Mouse (Mus musculus) embryo, embryonic 10 days (tissue): ENCODE measurements around the gene Gm9918.
"Not testable (repeated sequence)": the region's sequence is repeated elsewhere in the genome, so short reads cannot be mapped to it uniquely, and the experiment has no call there.

Experiments
- DNase-seq: peaks from one replicate; pipeline ENCODE4 v3.0.0-alpha.2; 2015; ENCODE audit warnings: low spot score

The Gm9918 gene

DNA sequence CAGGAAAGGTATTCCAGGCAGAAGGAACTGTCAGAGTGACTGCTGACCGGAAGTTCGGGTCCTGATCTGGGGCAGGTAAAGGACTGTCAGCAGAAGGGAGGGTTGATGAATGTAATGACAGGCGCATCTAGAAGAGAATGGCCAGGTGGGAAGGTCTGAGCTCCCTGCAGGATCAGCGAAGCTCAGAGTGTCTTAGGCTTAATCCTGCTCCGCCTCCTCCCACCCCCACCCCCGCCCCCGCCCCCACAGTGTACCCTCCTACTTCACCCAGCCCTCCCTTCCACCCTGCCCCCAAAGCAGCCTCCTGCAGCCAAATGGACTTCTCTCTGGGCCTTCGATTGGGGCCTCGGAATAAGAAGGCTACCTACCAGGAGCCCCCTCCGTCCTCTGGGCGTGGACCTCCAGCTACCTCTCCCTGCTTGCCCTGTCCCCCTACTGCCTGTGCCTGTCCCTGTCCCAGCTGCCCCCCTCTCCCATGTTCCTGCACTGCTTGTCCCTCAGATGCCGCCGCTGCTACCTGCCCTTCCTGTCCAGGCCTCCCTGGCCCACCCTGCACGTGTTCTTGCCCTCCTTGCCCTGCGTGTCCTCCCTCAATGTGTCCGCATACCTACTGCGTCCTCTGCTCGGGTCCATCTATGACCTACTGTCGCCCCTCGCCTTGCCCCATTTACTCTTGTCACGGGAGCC lies at the start of gene Gm9918:
Gm9918 (plus strand) TSS at position 290 of the 687 bp plus-strand sequence.
- DNase-seq: peak; percentile 24

DNA sequence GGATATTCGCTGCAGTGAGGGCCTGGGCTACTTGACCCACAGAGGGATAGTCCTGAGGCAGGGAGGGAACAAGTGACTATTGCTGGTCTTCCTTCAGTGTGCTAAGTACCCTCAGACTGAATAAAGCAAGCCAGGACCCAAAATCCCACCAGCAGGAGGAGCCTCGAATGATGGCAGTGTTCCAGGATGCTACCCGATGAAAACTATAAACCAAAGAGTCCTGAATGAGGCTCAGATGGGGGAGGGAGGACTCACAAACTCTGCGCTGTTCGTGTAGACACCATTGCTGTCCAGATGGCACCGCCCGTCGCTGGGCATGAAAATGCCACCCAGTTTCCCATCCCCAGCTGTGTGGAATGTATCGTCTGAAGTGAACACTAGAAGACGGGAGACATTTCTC lies 48.0 kb upstream of the Gm9918 start:
- DNase-seq: no peak

GRCm38 (mm10) chr15:102224186-102224991 lies 46.0 kb upstream of the Gm9918 start:
- DNase-seq: peak; percentile 82

GRCm38 (mm10) chr15:102224992-102225617 lies 45.3 kb upstream of the Gm9918 start:
- DNase-seq: no peak

- DNase-seq: not testable (repeated sequence)
Observed at GRCm38 (mm10) chr15:102225619-102226018, 44.7 kb upstream of the Gm9918 start.

DNA sequence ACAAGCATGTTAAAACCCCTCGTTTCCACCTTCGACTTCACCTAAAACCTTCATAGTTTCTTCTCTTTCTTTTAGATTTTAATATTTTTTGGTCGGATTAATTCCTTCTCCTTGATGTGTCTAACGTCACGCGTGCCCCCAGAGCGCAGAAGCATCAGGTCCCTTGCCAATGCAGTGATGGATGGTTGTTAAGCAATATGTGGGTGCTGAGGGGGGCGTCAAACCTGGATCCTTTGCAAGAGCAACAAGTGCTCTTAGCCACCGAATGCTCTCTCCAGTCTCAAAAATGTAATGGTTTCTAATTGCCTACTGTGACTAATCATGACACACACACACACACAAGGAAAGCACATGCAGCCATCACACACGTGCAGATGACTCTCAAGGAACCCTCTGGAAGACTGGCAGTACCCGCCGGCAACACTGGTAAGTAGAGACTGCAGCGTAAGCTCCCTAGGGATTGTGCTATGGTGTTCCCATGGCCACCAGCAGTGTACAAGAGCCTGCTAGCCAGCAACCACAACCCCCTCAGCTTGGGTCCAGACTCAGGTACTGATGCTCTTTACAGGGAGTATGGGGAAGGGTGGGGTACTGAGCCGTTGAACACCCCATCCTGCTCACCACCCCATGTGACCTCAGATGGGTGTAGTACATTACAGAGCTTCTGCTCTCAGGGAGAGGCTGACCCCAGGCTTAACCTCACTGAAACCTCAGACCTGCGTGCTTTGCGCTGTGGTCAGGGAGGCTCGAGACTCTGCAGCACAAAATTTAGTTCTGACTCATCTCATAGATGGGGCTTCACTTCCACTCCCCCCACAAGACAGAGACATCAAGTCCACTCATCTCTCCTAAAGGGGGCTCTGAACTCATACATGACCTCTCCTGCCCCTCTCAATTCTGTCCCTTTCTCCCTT lies 39.7 kb upstream of the Gm9918 start:
- no peak for DNase-seq

DNA sequence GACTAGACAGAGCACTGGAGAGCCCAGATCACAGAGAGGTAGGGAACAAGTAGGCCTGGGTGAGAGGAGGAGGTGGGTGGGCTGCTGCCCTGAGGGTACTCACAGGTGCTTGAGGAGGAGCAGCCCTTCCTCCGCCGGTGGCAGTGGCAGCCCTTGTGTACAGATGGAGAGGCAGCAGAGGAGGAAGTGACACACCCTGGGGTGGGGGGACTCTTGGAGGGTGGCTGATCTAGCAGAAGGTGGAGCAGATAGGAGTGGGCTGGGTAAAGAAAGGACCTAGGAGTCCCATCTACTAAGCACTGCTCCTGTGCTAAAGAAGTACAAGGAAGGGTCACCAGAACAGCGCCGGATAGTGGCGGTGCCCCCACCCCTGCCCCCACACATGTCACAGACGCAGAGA lies 38.6 kb upstream of the Gm9918 start, which contains the start of gene Itgb7:
Itgb7 (minus strand) TSS at position 197 of the 400 bp plus-strand sequence.
- no peak for DNase-seq

DNA sequence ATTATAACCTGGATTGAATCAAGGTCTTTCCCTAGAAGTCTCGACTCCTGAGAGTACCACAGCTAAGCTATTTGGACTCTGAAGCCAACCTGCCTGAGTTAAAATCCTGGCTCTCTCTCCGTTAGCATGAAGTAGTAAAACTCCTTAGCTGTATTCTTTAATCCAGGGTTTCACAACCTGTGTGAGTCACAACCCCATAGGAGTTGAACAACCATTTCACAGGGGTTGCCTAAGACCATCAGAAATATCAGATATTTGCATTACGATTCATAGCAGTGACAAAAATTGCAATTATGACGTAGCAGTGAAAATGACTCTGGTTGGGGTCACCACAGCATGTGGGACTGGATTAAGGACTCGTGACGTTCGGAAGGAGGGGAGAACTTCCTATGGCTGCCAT lies 37.6 kb upstream of the Gm9918 start:
- DNase-seq: no peak

DNA sequence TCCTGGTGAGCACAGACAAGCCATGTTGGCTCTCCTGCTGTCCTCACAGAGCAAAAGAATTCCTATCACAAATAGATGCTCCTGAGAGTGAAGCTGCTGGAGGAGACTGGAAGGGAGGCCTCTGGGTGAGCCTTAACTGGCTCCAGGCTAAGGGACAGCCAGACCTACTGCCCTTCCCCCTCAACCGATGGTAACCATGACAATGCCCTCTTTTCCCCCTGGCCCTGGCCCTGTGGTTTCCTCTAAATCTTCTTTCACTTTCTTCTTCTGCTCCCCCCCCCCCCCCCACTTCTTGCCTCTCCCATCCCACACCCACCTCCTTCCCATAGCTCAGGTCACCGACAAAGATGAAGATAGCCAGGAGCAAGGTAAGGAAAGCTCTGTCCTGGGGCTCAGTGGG lies 36.5 kb upstream of the Gm9918 start:
- DNase-seq: no peak

GRCm38 (mm10) chr15:102235371-102236027 lies 34.9 kb upstream of the Gm9918 start:
- DNase-seq: no peak

DNA sequence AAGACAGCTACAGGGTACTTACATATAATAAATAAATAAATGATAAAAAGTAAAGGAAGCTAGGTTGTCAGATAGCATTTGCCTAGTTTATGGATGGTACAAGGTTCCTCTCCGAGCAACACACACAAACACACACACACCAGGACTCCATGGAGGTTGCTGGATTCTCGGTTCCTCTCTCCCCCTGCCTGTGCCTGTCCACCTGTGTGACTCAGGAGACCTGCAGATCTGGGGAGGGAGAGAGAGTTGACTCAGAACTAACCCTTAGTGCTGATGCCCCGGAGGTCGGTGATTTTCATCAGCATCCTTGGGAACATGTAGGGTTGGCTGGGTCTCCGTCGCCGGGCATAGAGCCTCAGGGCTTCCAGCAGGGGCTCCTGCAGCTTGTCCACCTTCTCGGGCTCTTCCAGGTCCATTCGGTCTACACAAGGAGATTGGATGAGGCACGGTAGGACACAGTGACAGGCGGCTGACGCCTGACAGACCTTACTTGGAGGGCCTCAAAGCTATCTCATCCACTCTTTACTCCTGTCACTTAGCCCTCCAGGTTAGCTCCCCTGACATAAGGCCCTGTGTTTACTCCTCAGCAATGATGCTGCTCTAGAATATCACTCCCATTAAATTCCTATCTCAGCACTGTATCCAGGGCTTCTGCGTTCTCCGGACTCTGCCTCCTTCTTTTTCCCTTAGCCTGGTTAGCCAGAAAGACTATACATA lies 31.7 kb upstream of the Gm9918 start:
- DNase-seq: no peak

DNA sequence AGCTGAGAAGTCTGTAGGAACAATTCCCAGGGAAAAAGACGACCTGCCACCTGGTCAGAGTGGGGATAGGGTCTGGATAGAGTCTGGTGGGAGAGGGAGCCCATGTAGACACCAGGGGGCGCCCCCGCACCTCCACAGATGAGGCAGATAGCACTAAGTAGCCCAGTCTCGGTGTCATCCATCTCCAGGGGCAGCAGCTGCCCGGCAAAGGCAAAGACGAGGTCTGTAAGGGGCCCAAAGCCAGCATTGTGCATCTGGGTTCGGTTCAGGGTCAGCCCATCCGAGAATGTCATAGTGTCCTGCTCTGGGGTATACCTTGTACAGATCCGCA lies 31.1 kb upstream of the Gm9918 start:
- peak; percentile 88 for DNase-seq

DNA sequence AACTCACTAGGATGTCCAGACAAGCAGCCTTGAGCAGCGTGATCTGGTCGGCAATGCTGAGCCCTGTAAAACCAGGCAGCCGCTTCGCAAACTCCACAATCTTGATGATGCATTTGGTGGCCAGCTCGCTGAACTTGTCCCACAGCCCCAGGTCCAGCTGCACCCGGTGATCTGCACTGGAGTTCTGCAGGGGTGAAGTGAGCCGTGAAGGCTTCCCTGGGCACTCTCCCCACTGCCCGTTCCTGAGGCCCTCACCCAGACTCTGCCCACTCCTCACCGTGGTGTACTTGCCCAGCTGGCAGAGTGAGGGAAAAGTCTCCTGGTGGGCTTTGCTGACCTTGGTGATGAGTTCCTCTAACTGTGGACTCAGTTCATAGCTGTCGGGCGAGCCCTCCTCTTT lies 30.5 kb upstream of the Gm9918 start:
- no peak for DNase-seq

DNA sequence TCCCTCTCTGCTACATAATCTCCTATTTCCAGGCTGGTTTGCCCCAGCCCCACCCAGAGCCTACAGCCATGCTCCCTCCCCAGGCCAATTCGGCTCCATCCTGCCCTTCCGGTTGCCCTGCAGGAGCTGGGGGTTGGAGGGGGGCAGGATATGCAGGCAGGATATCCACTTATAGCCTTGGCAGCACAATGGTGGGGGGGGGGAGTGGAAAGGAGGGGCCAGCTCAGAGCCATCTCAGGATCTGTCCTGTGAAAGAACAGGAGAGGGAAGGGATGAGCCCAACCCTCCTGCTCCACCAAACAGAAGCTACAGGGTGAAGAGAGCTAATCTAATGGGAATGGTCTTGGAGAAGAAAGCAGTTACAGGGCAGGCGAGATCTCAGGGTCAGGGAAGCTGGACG lies 29.8 kb upstream of the Gm9918 start:
- no peak for DNase-seq

DNA sequence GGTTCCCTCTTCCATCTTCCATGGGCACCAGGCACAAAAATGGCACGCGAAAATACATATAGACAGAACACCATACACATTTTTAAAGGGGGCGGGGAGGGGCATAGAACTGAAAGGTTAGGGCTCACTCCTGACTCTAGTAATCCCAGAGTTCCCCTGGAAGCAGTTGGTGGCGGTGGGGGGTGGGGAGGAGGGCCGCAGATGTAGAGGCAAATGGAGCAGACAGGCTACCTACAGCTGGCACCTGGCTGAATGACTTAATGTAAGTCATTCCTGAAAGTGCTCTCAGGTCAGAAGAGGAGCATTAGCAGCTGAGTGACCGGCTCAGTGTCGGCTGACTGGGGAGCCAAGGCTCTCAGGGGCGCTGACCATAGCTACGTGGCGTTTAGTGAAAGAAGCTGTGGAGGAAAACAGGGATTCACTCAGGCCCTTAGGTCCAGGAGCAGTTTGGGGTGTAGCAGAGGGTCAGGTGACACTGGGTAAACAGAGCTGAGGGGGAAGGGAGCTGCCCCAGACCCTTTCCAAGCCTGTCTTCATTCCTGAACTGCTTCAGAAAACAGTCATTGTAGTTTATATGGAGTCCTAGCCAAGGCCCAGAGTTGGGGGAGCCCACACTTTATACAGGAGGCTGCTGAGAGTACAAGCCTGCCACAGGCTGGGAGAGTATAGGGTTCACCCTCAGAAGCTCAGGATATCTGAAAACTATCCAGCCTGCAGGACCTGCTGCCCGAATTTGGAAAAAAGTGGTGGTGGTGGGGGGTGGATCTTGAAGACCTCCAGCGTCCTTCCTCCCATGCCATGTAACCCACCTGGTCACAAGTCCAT lies 27.7 kb upstream of the Gm9918 start:
- no peak for DNase-seq

- DNase-seq: peak; percentile 43
Observed at GRCm38 (mm10) chr15:102243229-102244190, 26.9 kb upstream of the Gm9918 start.

- no peak for DNase-seq
Observed at GRCm38 (mm10) chr15:102244306-102245191, 25.8 kb upstream of the Gm9918 start.

DNA sequence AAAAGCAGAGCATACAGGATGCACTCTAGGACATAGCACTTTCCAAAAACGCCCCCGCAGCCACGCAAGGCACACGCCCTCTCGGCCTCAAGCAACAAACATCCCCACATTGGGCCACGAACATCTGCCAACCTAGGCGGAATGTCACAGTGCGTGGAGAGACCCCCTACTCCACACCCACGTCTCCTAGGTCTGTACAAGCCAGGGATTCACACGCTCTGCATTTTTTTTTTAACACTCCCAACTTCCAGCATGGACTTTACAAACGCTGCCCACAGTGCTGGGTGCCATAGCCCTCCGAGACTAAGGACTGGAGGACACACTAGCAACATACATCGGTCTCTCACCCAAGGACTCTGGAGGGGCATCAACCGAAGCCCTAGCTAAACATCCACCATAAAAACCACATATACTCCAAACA lies 24.9 kb upstream of the Gm9918 start:
- no peak for DNase-seq
